Mouse (Mus musculus): ENCODE results near the gene Dctn2. TPM values are rescaled to one million over a fixed set of nuclear protein-coding genes. Genes with fewer than 3 reads are reported as not detected.

Dctn2 gene
- polyA plus RNA-seq, 1 experiment from 2014 or later, result 150 TPM

GRCm38 (mm10) chr10:127324495-127324894 is 58.3 kb downstream of the Dctn2 start:
- 12% methylated on average over 7 of the region's 7 CpGs for WGBS
- Histone ChIP-seq H3K27ac (no peak overlapping the region), H3K4me1 (replicated peaks) (peaks cover 19% of the 10 kb centered on the region), H3K9ac (no peak overlapping the region), H3K4me3 (replicated peaks) (no peak overlapping the region), H3K27me3 (replicated peaks) (peaks cover 33% of the 10 kb centered on the region), H3K36me3 (no peaks in the 10 kb centered on the region; the same call in 1 of the 2 replicates), H3K4me2 (replicated peaks) (no peak overlapping the region), H3K9me3 (no peaks in the 10 kb centered on the region)
- ATAC-seq, result peak; percentile 45; the same call in 1 of the 2 replicates

GRCm38 (mm10) chr10:127325454-127326016 is 59.4 kb downstream of the Dctn2 start:
- Histone ChIP-seq H3K9me3 (no peaks in the 10 kb centered on the region), H3K36me3 (no peaks in the 10 kb centered on the region; the same call in 1 of the 2 replicates), H3K4me2 (replicated peaks) (peak overlapping the region; percentile 95), H3K9ac (no peak overlapping the region), H3K27me3 (replicated peaks) (peaks cover 39% of the 10 kb centered on the region), H3K4me3 (replicated peaks) (peak overlapping the region; percentile 50), H3K4me1 (replicated peaks) (peaks cover 19% of the 10 kb centered on the region), H3K27ac (no peak overlapping the region)
- 0 out of 2 replicates have a peak, but pooled peaks have one; percentile 5 for ATAC-seq
- 34% methylated on average over 14 of the region's 14 CpGs for WGBS

- Histone ChIP-seq H3K4me3 (replicated peaks) (peak overlapping the region; percentile 50), H3K27ac (no peak overlapping the region), H3K9ac (peak overlapping the region; percentile 51), H3K27me3 (replicated peaks) (peaks cover 39% of the 10 kb centered on the region), H3K36me3 (no peaks in the 10 kb centered on the region; the same call in 1 of the 2 replicates), H3K9me3 (no peaks in the 10 kb centered on the region), H3K4me1 (replicated peaks) (peaks cover 19% of the 10 kb centered on the region), H3K4me2 (replicated peaks) (peak overlapping the region; percentile 95)
- ATAC-seq, result peak; percentile 37
- 2% methylated on average over 54 of the region's 54 CpGs for WGBS
Measured at GRCm38 (mm10) chr10:127326017-127326801, 60.0 kb downstream of the Dctn2 start.

- Histone ChIP-seq H3K4me1 (replicated peaks) (peaks cover 19% of the 10 kb centered on the region), H3K9me3 (no peaks in the 10 kb centered on the region), H3K4me3 (replicated peaks) (peak overlapping the region; percentile 50), H3K4me2 (replicated peaks) (peak overlapping the region; percentile 95), H3K27ac (no peak overlapping the region), H3K36me3 (no peaks in the 10 kb centered on the region; the same call in 1 of the 2 replicates), H3K9ac (peak overlapping the region; percentile 51), H3K27me3 (replicated peaks) (peaks cover 39% of the 10 kb centered on the region)
- no peak for ATAC-seq
- 7% methylated on average over 29 of the region's 29 CpGs for WGBS
Measured at GRCm38 (mm10) chr10:127326828-127327227, 60.7 kb downstream of the Dctn2 start.

- Histone ChIP-seq H3K4me1 (replicated peaks) (peaks cover 17% of the 10 kb centered on the region), H3K9ac (no peak overlapping the region), H3K4me3 (replicated peaks) (no peak overlapping the region), H3K36me3 (no peaks in the 10 kb centered on the region; the same call in 1 of the 2 replicates), H3K27me3 (replicated peaks) (peaks cover 39% of the 10 kb centered on the region), H3K4me2 (replicated peaks) (no peak overlapping the region), H3K9me3 (no peaks in the 10 kb centered on the region), H3K27ac (no peak overlapping the region)
- 54% methylated on average over 18 of the region's 18 CpGs for WGBS
- ATAC-seq, result no peak
Measured at GRCm38 (mm10) chr10:127327461-127328145, 61.4 kb downstream of the Dctn2 start.

GRCm38 (mm10) chr10:127330212-127330611 is 64.0 kb downstream of the Dctn2 start:
- Histone ChIP-seq H3K27me3 (replicated peaks) (peaks cover 39% of the 10 kb centered on the region), H3K4me3 (replicated peaks) (no peak overlapping the region), H3K4me1 (replicated peaks) (peaks cover 16% of the 10 kb centered on the region), H3K27ac (no peak overlapping the region), H3K9ac (no peak overlapping the region), H3K36me3 (peaks cover 4% of the 10 kb centered on the region; the same call in 1 of the 2 replicates), H3K9me3 (no peaks in the 10 kb centered on the region), H3K4me2 (replicated peaks) (no peak overlapping the region)
- no peak for ATAC-seq
- WGBS, result 77% methylated on average over 7 of the region's 7 CpGs

Other genes starting within 250 kb of the Dctn2 start
- 91.8 and 99.3 TPM in 2 replicates for gene Tsfm, start 235.5 kb upstream of the Dctn2 start, polyA plus RNA-seq (2015; fragmentation: Nextera tagmentation; extraction: Ambion mirVana)
- gene Mettl1, start 225.0 kb upstream of the Dctn2 start, polyA plus RNA-seq (2015; fragmentation: Nextera tagmentation; extraction: Ambion mirVana), result 48.9 and 55.1 TPM in 2 replicates
- gene Eef1akmt3, start 224.9 kb upstream of the Dctn2 start, polyA plus RNA-seq (2015; fragmentation: Nextera tagmentation; extraction: Ambion mirVana), result 0.40 and 0.69 TPM in 2 replicates
- gene Cyp27b1, start 218.1 kb upstream of the Dctn2 start, polyA plus RNA-seq (2015; fragmentation: Nextera tagmentation; extraction: Ambion mirVana), result 0.05 and 0.11 TPM in 2 replicates
- gene March9, start 206.2 kb upstream of the Dctn2 start, polyA plus RNA-seq (2015; fragmentation: Nextera tagmentation; extraction: Ambion mirVana), result 0.74 and 0.91 TPM in 2 replicates
- gene Cdk4, start 202.8 kb upstream of the Dctn2 start, polyA plus RNA-seq (2015; fragmentation: Nextera tagmentation; extraction: Ambion mirVana), result 1,579 and 1,616 TPM in 2 replicates
- gene Tspan31, start 196.1 kb upstream of the Dctn2 start, polyA plus RNA-seq (2015; fragmentation: Nextera tagmentation; extraction: Ambion mirVana), result 167 and 181 TPM in 2 replicates
- gene Agap2, start 191.1 kb upstream of the Dctn2 start, polyA plus RNA-seq (2015; fragmentation: Nextera tagmentation; extraction: Ambion mirVana), result 0.16 and 0.43 TPM in 2 replicates
- 93.0 and 104 TPM in 2 replicates for gene Os9, start 145.2 kb upstream of the Dctn2 start, polyA plus RNA-seq (2015; fragmentation: Nextera tagmentation; extraction: Ambion mirVana)
- gene B4galnt1, start 101.1 kb upstream of the Dctn2 start, polyA plus RNA-seq (2015; fragmentation: Nextera tagmentation; extraction: Ambion mirVana), result 52.5 and 55.2 TPM in 2 replicates
- gene Slc26a10, start 85.7 kb upstream of the Dctn2 start, polyA plus RNA-seq (2015; fragmentation: Nextera tagmentation; extraction: Ambion mirVana), result 0.98 and 1.1 TPM in 2 replicates
- 46.8 and 50.4 TPM in 2 replicates for gene Arhgef25, start 76.3 kb upstream of the Dctn2 start, polyA plus RNA-seq (2015; fragmentation: Nextera tagmentation; extraction: Ambion mirVana)
- 70.6 and 75.4 TPM in 2 replicates for gene Dtx3, start 70.6 kb upstream of the Dctn2 start, polyA plus RNA-seq (2015; fragmentation: Nextera tagmentation; extraction: Ambion mirVana)
- gene Pip4k2c, start 54.8 kb upstream of the Dctn2 start, polyA plus RNA-seq (2015; fragmentation: Nextera tagmentation; extraction: Ambion mirVana), result 33.7 and 35.0 TPM in 2 replicates
- 5.9 and 6.4 TPM in 2 replicates for gene Kif5a, start 3.0 kb upstream of the Dctn2 start, polyA plus RNA-seq (2015; fragmentation: Nextera tagmentation; extraction: Ambion mirVana)
- gene Mbd6, start 22.6 kb downstream of the Dctn2 start, polyA plus RNA-seq (2015; fragmentation: Nextera tagmentation; extraction: Ambion mirVana), result 13.1 and 15.7 TPM in 2 replicates
- gene Mars, start 45.4 kb downstream of the Dctn2 start, polyA plus RNA-seq (2015; fragmentation: Nextera tagmentation; extraction: Ambion mirVana), result 113 and 129 TPM in 2 replicates
- 6.1 and 6.7 TPM in 2 replicates for gene Arhgap9, start 55.6 kb downstream of the Dctn2 start, polyA plus RNA-seq (2015; fragmentation: Nextera tagmentation; extraction: Ambion mirVana)
- 7.5 and 8.1 TPM in 2 replicates for gene Gli1, start 75.6 kb downstream of the Dctn2 start, polyA plus RNA-seq (2015; fragmentation: Nextera tagmentation; extraction: Ambion mirVana)
- 0.03 TPM in 1 of 2 replicates, not detected in the other for gene Inhbe, start 88.0 kb downstream of the Dctn2 start, polyA plus RNA-seq (2015; fragmentation: Nextera tagmentation; extraction: Ambion mirVana)
- 0.18 TPM in 1 of 2 replicates, not detected in the other for gene Inhbc, start 104.1 kb downstream of the Dctn2 start, polyA plus RNA-seq (2015; fragmentation: Nextera tagmentation; extraction: Ambion mirVana)
- gene R3hdm2, start 114.0 kb downstream of the Dctn2 start, polyA plus RNA-seq (2015; fragmentation: Nextera tagmentation; extraction: Ambion mirVana), result 29.5 and 31.1 TPM in 2 replicates
- 0.41 and 0.74 TPM in 2 replicates for gene Stac3, start 235.3 kb downstream of the Dctn2 start, polyA plus RNA-seq (2015; fragmentation: Nextera tagmentation; extraction: Ambion mirVana)
- 52.7 and 53.8 TPM in 2 replicates for gene Ndufa4l2, start 248.6 kb downstream of the Dctn2 start, polyA plus RNA-seq (2015; fragmentation: Nextera tagmentation; extraction: Ambion mirVana)